ENCODE assay signal across 8 mouse cellular contexts in genomic region chr2:105428029-105428428, GRCm38 (mm10). TPM values are rescaled to one million over a fixed set of nuclear protein-coding genes. Genes with fewer than 3 reads are reported as not detected.
A peak's percentile ranks its signal among the peaks of the same experiment; 100 is the strongest.
DNase-seq lines count a peak whose midpoint lies in the region; ATAC-seq and TF ChIP-seq lines count a peak whose summit lies in the region.

No protein-coding gene starts in this region.

- no peak overlapping the region for H3K27ac ChIP-seq in intestine, embryonic 15.5 days
- no peak overlapping the region for H3K27ac ChIP-seq in midbrain, embryonic 10.5 days (replicated peaks)
- no peak overlapping the region for H3K27ac ChIP-seq in spleen, adult 2 months (ENCODE audit: insufficient read depth, low read length)

- H3K4me2 ChIP-seq in intestine, embryonic 15.5 days (replicated peaks): no peak overlapping the region

- no peaks in the 10 kb centered on the region for H3K36me3 ChIP-seq in intestine, embryonic 15.5 days
- H3K36me3 ChIP-seq in midbrain, embryonic 10.5 days: no peaks in the 10 kb centered on the region
- H3K36me3 ChIP-seq in spleen, adult 2 months (ENCODE audit: control insufficient read depth, insufficient read depth, low read length): no peaks in the 10 kb centered on the region

- 3% methylated on average over 12 of the region's 12 CpGs for WGBS in intestine, embryonic 15.5 days
- WGBS in midbrain, embryonic 10.5 days: 10% methylated on average over 12 of the region's 12 CpGs
- WGBS in spleen, adult 2 months: 4% methylated on average over 12 of the region's 12 CpGs

- H3K9ac ChIP-seq in intestine, embryonic 15.5 days: no peak overlapping the region

- no peak overlapping the region for H3K4me3 ChIP-seq in intestine, embryonic 15.5 days (replicated peaks)
- H3K4me3 ChIP-seq in midbrain, embryonic 10.5 days: no peak overlapping the region
- H3K4me3 ChIP-seq in spleen, adult 2 months (ENCODE audit: extremely low read depth, insufficient read depth, insufficient read length): no peak overlapping the region

- intact Hi-C loops in left cerebral cortex, postnatal 10 days (cut with DNase I): loop anchor here (2.0 to 10.0 kb wide), 2 partner anchors 93 to 173 kb away; no protein-coding TSS in a partner anchor

- no peaks in the 10 kb centered on the region for H3K27me3 ChIP-seq in intestine, embryonic 15.5 days (replicated peaks)
- H3K27me3 ChIP-seq in midbrain, embryonic 10.5 days (ENCODE audit: low read depth, poor library complexity, severe bottlenecking): peaks cover 20% of the 10 kb centered on the region
- no peaks in the 10 kb centered on the region for H3K27me3 ChIP-seq in spleen, adult 2 months (ENCODE audit: control insufficient read depth, insufficient read depth, low read length)

- peak; percentile 65 for DNase-seq in right cerebral cortex, adult 18-20 months
- DNase-seq in right cerebral cortex, postnatal 36 days (ENCODE audit: low spot score in 2 of 2): no peak
- DNase-seq in embryo, embryonic 10 days (ENCODE audit: low spot score): peak; percentile 94
- peak; percentile 89 for DNase-seq in heart, adult 11 months
- peak; percentile 40 to 69 for DNase-seq in left cerebral cortex, postnatal 10 days (ENCODE audit: extremely low spot score in 1 of 2, low spot score in 2 of 2)
- DNase-seq in midbrain, embryonic 10.5 days (ENCODE audit: low spot score): peak; percentile 69
- DNase-seq in spleen, adult 2 months (ENCODE audit: low read depth in 1 of 2, low spot score in 2 of 2): peak; percentile 14 to 44

- ATAC-seq in intestine, embryonic 15.5 days: peak; percentile 31; the same call in 1 of the 2 replicates

- peak; percentile 72; the same call in 1 of the 2 replicates for TF ChIP-seq CTCF in spleen, adult 2 months (IDR thresholded peaks at IDR 0.05; ENCODE audit: extremely low read depth, insufficient read depth, insufficient read length, insufficient replicate concordance)

- TF ChIP-seq POLR2A in spleen, adult 2 months (IDR thresholded peaks at IDR 0.05; ENCODE audit: low read depth, low read length): no peak

- H3K4me1 ChIP-seq in intestine, embryonic 15.5 days (replicated peaks): 0 out of 2 replicates have a peak, but pooled peaks cover 3% of the 10 kb centered on the region
- H3K4me1 ChIP-seq in midbrain, embryonic 10.5 days: peaks cover 3% of the 10 kb centered on the region
- no peaks in the 10 kb centered on the region for H3K4me1 ChIP-seq in spleen, adult 2 months (ENCODE audit: control insufficient read depth, insufficient read depth, insufficient read length)

- no peaks in the 10 kb centered on the region for H3K9me3 ChIP-seq in intestine, embryonic 15.5 days
- H3K9me3 ChIP-seq in midbrain, embryonic 10.5 days (replicated peaks): no peaks in the 10 kb centered on the region

RNA-seq across cellular contexts. Expression of gene Rcn1, which starts 28.9 kb away (rescaled TPM):
- 125 and 137 TPM in 2 replicates for polyA plus RNA-seq in intestine, embryonic 15.5 days (2015; fragmentation: Nextera tagmentation; extraction: Ambion mirVana)
- 10 to 100 TPM; 47.1 to 53.3 TPM for total RNA-seq in left cerebral cortex, postnatal 10 days (2021)
- polyA plus RNA-seq in midbrain, embryonic 10.5 days (2016; fragmentation: Nextera tagmentation; extraction: Ambion mirVana): 100 and 104 TPM in 2 replicates
- polyA plus RNA-seq in spleen, adult 2 months (2012; rRNA removed): 5.1 and 7.3 TPM in 2 replicates

Comparison
In these comparisons a context has a peak if more than half of its experiments do, and no peak if none do; other contexts are left out.
1. DNase-seq: peak in right cerebral cortex, adult 18-20 months (single experiment), embryo, embryonic 10 days (single experiment), heart, adult 11 months (single experiment), left cerebral cortex, postnatal 10 days (2 of 2), midbrain, embryonic 10.5 days (single experiment) and spleen, adult 2 months (2 of 2); none in right cerebral cortex, postnatal 36 days (0 of 2).
2. RNA of gene Rcn1, which starts 28.9 kb away (polyA plus RNA-seq): 125 to 137 TPM in intestine, embryonic 15.5 days and 100 to 104 TPM in midbrain, embryonic 10.5 days; 5.1 to 7.3 TPM in spleen, adult 2 months; every median in the first group is over 10 times any median in the second.